Mouse (Mus musculus): ENCODE results near the gene Ank3. TPM values are rescaled to one million over a fixed set of nuclear protein-coding genes. Genes with fewer than 3 reads are reported as not detected.
A peak's percentile ranks its signal among the peaks of the same experiment; 100 is the strongest.

Gene Ank3
- polyA plus RNA-seq, 1 experiment from 2014 or later, result 13.4 TPM

DNA sequence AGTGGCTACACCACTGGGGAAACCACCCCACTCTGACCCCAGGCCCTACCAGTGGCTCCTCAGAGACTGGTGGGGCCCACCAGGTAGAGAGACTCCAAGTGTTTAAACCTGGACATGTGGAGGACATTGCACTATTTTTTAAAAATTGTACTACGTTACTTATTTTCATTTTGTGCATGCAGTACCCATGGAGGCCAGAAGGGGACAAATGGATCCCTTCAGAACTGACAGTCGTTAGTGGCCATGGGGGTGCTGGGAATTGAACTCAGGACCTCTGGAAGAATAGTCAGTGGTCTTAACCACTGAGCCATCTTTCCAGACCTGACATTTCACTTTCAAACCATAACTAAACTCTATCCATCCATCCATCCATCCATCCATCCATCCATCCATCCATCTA lies 183.0 kb downstream of the Ank3 start:
- 76% methylated on average over 2 of the region's 2 CpGs for WGBS
- Histone ChIP-seq H3K36me3 (ENCODE audit: control insufficient read depth, insufficient read depth, low read length) (no peaks in the 10 kb centered on the region), H3K9ac (ENCODE audit: low read depth, low read length) (no peak overlapping the region), H3K9me3 (ENCODE audit: control insufficient read depth, low read length) (no peaks in the 10 kb centered on the region), H3K4me3 (ENCODE audit: low read depth, low read length) (no peak overlapping the region), H3K4me1 (replicated peaks; ENCODE audit: control insufficient read depth, insufficient read depth, low read length) (no peaks in the 10 kb centered on the region), H3K27me3 (replicated peaks; ENCODE audit: control insufficient read depth, insufficient read depth, low read length) (no peaks in the 10 kb centered on the region), H3K4me2 (no peak overlapping the region), H3K27ac (ENCODE audit: low read depth, low read length) (no peak overlapping the region)
- no peak for ATAC-seq (replicated peaks; ENCODE audit: low FRiP score)
- no peak for DNase-seq (ENCODE audit: low spot score)

DNA sequence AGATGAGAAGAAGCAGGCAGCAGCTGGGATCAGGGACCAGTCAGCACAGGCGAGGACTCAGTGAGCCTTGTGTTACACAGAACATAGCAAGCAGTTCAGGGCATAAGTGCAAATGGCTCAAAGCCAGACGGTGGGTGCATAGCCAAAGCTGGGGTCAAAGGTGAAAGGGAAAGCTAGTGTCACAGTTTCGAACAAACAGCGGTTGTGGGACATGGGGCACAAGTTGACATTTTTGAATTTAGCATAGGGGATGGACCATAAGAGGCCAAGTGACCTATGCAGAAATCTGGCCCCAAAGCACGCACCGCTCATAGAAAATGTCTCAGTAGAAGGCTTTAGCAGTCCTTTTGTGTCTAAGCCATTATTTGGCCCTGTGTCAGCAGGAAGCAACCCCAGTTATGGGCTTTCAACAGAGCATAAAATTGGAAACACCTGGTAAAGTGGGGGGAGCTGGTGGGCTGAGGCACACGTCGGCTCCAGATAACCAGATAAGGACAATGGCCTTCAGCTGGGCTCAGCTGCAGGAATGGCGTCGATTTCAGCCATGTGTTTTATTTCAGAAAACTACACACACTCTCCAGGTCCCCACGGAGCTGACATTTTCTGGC lies 185.4 kb downstream of the Ank3 start:
- ATAC-seq (replicated peaks; ENCODE audit: low FRiP score), result 0 out of 2 replicates have a peak, but pooled peaks have one; percentile 31
- Histone ChIP-seq H3K9me3 (ENCODE audit: control insufficient read depth, low read length) (no peaks in the 10 kb centered on the region), H3K27me3 (replicated peaks; ENCODE audit: control insufficient read depth, insufficient read depth, low read length) (no peaks in the 10 kb centered on the region), H3K36me3 (ENCODE audit: control insufficient read depth, insufficient read depth, low read length) (no peaks in the 10 kb centered on the region), H3K27ac (ENCODE audit: low read depth, low read length) (no peak overlapping the region), H3K4me1 (replicated peaks; ENCODE audit: control insufficient read depth, insufficient read depth, low read length) (no peaks in the 10 kb centered on the region), H3K4me2 (no peak overlapping the region), H3K9ac (ENCODE audit: low read depth, low read length) (no peak overlapping the region), H3K4me3 (ENCODE audit: low read depth, low read length) (no peak overlapping the region)
- DNase-seq (ENCODE audit: low spot score), result no peak
- WGBS, result 46% methylated on average over 11 of the region's 11 CpGs

DNA sequence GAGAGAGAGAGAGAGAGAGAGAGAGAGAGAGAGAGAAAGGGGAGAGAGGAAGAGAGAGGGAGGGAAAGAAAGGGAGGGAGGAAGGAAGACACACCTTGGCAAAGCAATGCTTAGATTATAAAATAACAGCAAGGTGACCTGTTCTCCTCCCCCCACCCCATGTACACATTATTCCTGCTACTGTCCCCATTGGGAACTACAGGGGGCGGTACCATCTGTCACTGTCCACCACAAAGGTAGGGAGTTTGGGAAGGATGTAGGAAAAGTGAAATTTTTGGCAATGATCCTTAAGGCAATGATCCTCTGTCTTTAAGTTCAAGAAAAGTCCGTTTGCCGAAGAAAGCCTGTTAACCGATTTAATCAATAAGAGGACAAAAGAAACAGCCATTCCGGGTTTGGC lies 186.0 kb downstream of the Ank3 start:
- no peak for ATAC-seq (replicated peaks; ENCODE audit: low FRiP score)
- WGBS, result 87% methylated on average over 5 of the region's 5 CpGs
- Histone ChIP-seq H3K4me2 (no peak overlapping the region), H3K27ac (ENCODE audit: low read depth, low read length) (no peak overlapping the region), H3K9me3 (ENCODE audit: control insufficient read depth, low read length) (no peaks in the 10 kb centered on the region), H3K4me3 (ENCODE audit: low read depth, low read length) (no peak overlapping the region), H3K27me3 (replicated peaks; ENCODE audit: control insufficient read depth, insufficient read depth, low read length) (no peaks in the 10 kb centered on the region), H3K36me3 (ENCODE audit: control insufficient read depth, insufficient read depth, low read length) (no peaks in the 10 kb centered on the region), H3K4me1 (replicated peaks; ENCODE audit: control insufficient read depth, insufficient read depth, low read length) (no peaks in the 10 kb centered on the region), H3K9ac (ENCODE audit: low read depth, low read length) (no peak overlapping the region)
- DNase-seq (ENCODE audit: low spot score), result no peak

DNA sequence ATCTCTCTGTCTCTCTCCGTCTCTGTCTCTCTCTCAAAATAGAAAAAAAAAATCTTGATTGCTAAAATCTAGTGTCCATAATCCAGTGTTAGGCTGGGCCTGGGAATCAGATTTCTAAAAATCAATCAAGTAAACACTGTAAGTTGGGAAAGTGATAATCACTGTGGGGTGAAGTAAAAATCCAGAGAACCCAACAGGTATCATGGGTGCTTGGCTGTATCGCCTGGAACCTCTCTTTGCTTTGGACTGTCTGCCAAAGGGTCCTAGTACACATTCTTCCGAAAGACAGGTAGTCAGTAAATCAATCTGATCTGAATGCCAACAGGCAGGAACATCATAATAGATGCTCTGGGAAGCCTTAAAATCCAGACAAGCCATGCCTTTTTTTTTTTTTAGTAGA lies 186.7 kb downstream of the Ank3 start:
- Histone ChIP-seq H3K9me3 (ENCODE audit: control insufficient read depth, low read length) (no peaks in the 10 kb centered on the region), H3K36me3 (ENCODE audit: control insufficient read depth, insufficient read depth, low read length) (no peaks in the 10 kb centered on the region), H3K4me2 (no peak overlapping the region), H3K4me3 (ENCODE audit: low read depth, low read length) (no peak overlapping the region), H3K27me3 (replicated peaks; ENCODE audit: control insufficient read depth, insufficient read depth, low read length) (no peaks in the 10 kb centered on the region), H3K27ac (ENCODE audit: low read depth, low read length) (no peak overlapping the region), H3K4me1 (replicated peaks; ENCODE audit: control insufficient read depth, insufficient read depth, low read length) (no peaks in the 10 kb centered on the region), H3K9ac (ENCODE audit: low read depth, low read length) (no peak overlapping the region)
- WGBS, result 75% methylated on average over 3 of the region's 3 CpGs
- DNase-seq (ENCODE audit: low spot score), result no peak
- no peak for ATAC-seq (replicated peaks; ENCODE audit: low FRiP score)

DNA sequence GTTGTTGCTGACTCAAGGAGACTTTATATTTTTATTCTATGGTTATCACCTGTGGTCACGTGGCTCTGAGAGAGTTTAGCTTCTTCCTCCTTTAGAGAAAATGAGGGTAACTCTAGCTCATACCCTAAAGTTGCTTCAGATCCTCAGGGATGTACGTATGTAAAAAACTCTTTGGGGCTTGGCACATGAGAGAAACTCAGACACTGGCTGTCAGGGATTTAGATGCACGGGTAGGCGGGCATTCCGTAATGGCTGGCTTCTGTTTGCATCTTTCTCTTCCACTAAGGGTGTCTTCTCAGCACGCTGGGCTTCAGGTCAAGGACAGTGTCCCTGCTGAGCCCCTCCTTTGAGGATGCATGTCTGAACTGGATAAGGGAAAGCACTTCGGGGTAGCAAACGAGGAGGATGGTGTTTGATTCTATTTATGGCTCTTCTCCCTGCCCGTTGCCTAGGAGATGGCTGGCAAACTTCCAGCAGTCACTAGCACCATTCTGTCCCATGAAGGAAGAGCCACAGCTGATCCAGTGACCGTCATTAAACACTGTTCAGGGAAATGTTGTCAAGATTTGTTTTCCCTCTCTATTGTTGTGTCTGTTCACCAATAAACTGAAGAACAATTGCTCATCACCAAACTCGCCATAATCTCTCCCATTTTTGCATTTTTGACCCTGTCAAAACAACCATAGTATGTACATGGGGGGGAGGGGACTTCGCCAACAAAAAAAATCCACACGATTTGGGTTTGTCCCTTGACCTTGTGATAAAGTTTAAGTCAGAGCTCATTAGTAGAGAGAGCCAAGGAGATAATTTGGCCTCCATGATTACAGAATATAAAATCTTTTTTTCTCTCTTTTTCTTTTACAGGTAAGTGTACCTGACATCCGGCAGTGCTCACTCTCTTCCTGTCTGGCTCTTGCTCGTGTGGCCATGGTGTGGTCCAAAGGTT lies 195.9 kb downstream of the Ank3 start:
- no peaks in the 10 kb centered on the region for H3K27me3 ChIP-seq (replicated peaks; ENCODE audit: control insufficient read depth, insufficient read depth, low read length)
- H3K4me2 ChIP-seq, result no peak overlapping the region
- ATAC-seq (replicated peaks; ENCODE audit: low FRiP score) (no peak), DNase-seq (ENCODE audit: low spot score) (no peak)
- H3K27ac ChIP-seq (ENCODE audit: low read depth, low read length), result no peak overlapping the region
- H3K9me3 ChIP-seq (ENCODE audit: control insufficient read depth, low read length), result no peaks in the 10 kb centered on the region
- H3K9ac ChIP-seq (ENCODE audit: low read depth, low read length), result no peak overlapping the region
- H3K4me1 ChIP-seq (replicated peaks; ENCODE audit: control insufficient read depth, insufficient read depth, low read length), result peaks cover 2% of the 10 kb centered on the region; the same call in 1 of the 2 replicates
- no peak overlapping the region for H3K4me3 ChIP-seq (ENCODE audit: low read depth, low read length)
- no peaks in the 10 kb centered on the region for H3K36me3 ChIP-seq (ENCODE audit: control insufficient read depth, insufficient read depth, low read length)
- 58% methylated on average over 15 of the region's 15 CpGs for WGBS

DNA sequence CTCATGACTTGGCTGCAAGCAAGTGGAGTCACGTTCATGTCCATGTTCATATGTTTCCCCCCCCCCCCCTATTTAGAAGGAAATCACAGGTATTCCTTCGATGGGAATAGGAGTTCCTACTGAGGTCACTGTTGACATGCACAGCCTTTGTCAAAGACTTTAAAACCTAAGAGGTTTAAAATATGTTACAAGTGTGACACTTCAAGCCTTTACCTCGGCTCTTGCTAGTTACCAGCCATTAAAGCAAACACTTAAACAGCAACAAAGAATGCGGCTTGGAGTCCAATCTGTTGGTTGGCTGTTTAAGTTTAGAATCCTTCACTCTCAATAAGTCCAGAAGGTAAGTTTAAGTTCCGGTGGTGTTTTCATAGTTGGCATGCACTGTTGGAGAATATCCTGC lies 196.9 kb downstream of the Ank3 start:
- H3K9ac ChIP-seq (ENCODE audit: low read depth, low read length), result no peak overlapping the region
- H3K4me1 ChIP-seq (replicated peaks; ENCODE audit: control insufficient read depth, insufficient read depth, low read length), result peaks cover 2% of the 10 kb centered on the region; the same call in 1 of the 2 replicates
- 81% methylated on average over 5 of the region's 5 CpGs for WGBS
- no peak overlapping the region for H3K4me2 ChIP-seq
- no peaks in the 10 kb centered on the region for H3K36me3 ChIP-seq (ENCODE audit: control insufficient read depth, insufficient read depth, low read length)
- no peaks in the 10 kb centered on the region for H3K27me3 ChIP-seq (replicated peaks; ENCODE audit: control insufficient read depth, insufficient read depth, low read length)
- no peak for ATAC-seq (replicated peaks; ENCODE audit: low FRiP score)
- H3K4me3 ChIP-seq (ENCODE audit: low read depth, low read length), result no peak overlapping the region
- H3K9me3 ChIP-seq (ENCODE audit: control insufficient read depth, low read length), result no peaks in the 10 kb centered on the region
- no peak for DNase-seq (ENCODE audit: low spot score)
- H3K27ac ChIP-seq (ENCODE audit: low read depth, low read length), result no peak overlapping the region

DNA sequence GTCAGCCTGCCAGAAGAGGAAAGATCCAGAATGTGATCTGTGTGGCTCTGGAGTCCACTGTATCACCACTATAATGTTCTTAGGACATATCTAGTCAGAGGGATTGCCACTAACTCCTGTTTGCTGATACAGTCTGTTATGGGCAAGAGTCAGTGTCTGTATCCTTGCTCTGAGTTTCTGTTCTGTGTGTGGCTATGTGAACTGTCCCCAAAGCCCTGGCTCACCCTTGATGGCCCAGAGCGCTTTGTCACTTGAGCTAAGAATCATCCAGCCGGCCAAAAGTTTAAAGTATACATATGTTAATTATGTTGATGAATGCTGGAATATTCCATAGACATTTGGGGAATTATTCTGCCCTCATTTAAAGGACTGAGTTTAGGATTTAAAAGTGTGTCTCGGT lies 202.9 kb downstream of the Ank3 start:
- WGBS, result 91% methylated on average over 3 of the region's 3 CpGs
- ATAC-seq (replicated peaks; ENCODE audit: low FRiP score), result no peak
- Histone ChIP-seq H3K9ac (ENCODE audit: low read depth, low read length) (no peak overlapping the region), H3K36me3 (ENCODE audit: control insufficient read depth, insufficient read depth, low read length) (no peaks in the 10 kb centered on the region), H3K9me3 (ENCODE audit: control insufficient read depth, low read length) (no peaks in the 10 kb centered on the region), H3K27ac (ENCODE audit: low read depth, low read length) (no peak overlapping the region), H3K4me3 (ENCODE audit: low read depth, low read length) (no peak overlapping the region), H3K27me3 (replicated peaks; ENCODE audit: control insufficient read depth, insufficient read depth, low read length) (no peaks in the 10 kb centered on the region), H3K4me2 (no peak overlapping the region), H3K4me1 (replicated peaks; ENCODE audit: control insufficient read depth, insufficient read depth, low read length) (no peaks in the 10 kb centered on the region)
- DNase-seq (ENCODE audit: low spot score), result no peak

DNA sequence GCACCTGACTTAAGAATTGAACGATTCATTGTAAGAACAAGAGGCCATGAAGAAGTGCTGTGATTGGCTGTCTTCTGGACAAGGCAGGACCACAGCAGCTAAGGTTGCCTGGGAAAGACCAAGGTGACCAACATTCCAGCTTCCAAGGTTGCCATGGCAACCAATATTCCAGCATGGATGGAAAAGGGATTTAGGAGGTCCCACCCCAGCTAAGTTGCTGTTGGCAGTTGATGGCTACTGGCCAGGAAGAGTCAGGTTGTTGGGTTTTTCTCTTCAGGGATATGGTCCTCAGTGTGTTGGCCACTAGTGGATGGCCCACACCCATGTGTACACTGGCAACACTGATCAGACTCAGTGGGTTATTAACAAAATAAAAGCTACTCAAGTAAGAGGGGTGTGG lies 204.1 kb downstream of the Ank3 start:
- H3K4me3 ChIP-seq (ENCODE audit: low read depth, low read length), result no peak overlapping the region
- DNase-seq (ENCODE audit: low spot score) (no peak), ATAC-seq (replicated peaks; ENCODE audit: low FRiP score) (no peak)
- no peaks in the 10 kb centered on the region for H3K4me1 ChIP-seq (replicated peaks; ENCODE audit: control insufficient read depth, insufficient read depth, low read length)
- no peaks in the 10 kb centered on the region for H3K9me3 ChIP-seq (ENCODE audit: control insufficient read depth, low read length)
- no peak overlapping the region for H3K9ac ChIP-seq (ENCODE audit: low read depth, low read length)
- H3K27ac ChIP-seq (ENCODE audit: low read depth, low read length), result no peak overlapping the region
- no peaks in the 10 kb centered on the region for H3K27me3 ChIP-seq (replicated peaks; ENCODE audit: control insufficient read depth, insufficient read depth, low read length)
- 75% methylated on average over 1 of the region's 1 CpGs for WGBS
- H3K4me2 ChIP-seq, result no peak overlapping the region
- no peaks in the 10 kb centered on the region for H3K36me3 ChIP-seq (ENCODE audit: control insufficient read depth, insufficient read depth, low read length)

DNA sequence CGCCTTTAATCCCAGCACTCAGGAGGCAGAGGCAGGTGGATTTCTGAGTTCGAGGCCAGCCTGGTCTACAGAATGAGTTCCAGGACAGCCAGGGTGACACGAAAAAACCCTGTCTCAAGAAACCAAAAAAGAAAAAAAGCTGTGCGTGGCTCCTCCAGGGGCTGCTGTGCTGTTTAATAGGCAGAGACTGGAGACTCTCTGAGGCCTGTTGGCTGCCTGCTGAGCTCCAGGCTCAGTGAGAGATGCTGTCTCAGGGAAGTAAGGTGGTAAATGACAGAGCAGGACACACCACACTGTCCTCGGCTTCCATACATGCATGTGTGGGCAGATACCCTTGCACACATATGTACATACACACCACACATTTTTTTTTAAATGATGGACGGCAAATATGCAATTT lies 206.0 kb downstream of the Ank3 start:
- no peak overlapping the region for H3K27ac ChIP-seq (ENCODE audit: low read depth, low read length)
- H3K4me3 ChIP-seq (ENCODE audit: low read depth, low read length), result no peak overlapping the region
- no peaks in the 10 kb centered on the region for H3K36me3 ChIP-seq (ENCODE audit: control insufficient read depth, insufficient read depth, low read length)
- no peaks in the 10 kb centered on the region for H3K27me3 ChIP-seq (replicated peaks; ENCODE audit: control insufficient read depth, insufficient read depth, low read length)
- 79% methylated on average over 6 of the region's 6 CpGs for WGBS
- ATAC-seq (replicated peaks; ENCODE audit: low FRiP score) (no peak), DNase-seq (ENCODE audit: low spot score) (no peak)
- H3K9ac ChIP-seq (ENCODE audit: low read depth, low read length), result no peak overlapping the region
- H3K9me3 ChIP-seq (ENCODE audit: control insufficient read depth, low read length), result no peaks in the 10 kb centered on the region
- H3K4me1 ChIP-seq (replicated peaks; ENCODE audit: control insufficient read depth, insufficient read depth, low read length), result no peaks in the 10 kb centered on the region
- H3K4me2 ChIP-seq, result no peak overlapping the region

Measured in liver, embryonic 11.5 days (tissue).